Mouse (Mus musculus) C2C12 (cell line): ENCODE results near the gene Cdc42bpg. TPM values are rescaled to one million over a fixed set of nuclear protein-coding genes. Genes with fewer than 3 reads are reported as not detected.
A peak's percentile ranks its signal among the peaks of the same experiment; 100 is the strongest.

Experiments
- H3K27me3 ChIP-seq: one replicate; pipeline ENCODE4 v1.6.1; 2011; ENCODE audit not compliant: control insufficient read depth, insufficient read depth, insufficient read length
- H3K36me3 ChIP-seq: one replicate; pipeline ENCODE4 v1.6.1; 2011; ENCODE audit not compliant: control insufficient read depth, insufficient read depth
- H3K4me3 ChIP-seq: one replicate; pipeline ENCODE4 v1.5.1; 2011; ENCODE audit warnings: mild to moderate bottlenecking, control low read depth; ENCODE audit not compliant: poor library complexity, insufficient read depth, severe bottlenecking
- H3K79me2 ChIP-seq: one replicate; pipeline ENCODE4 v1.6.1; 2011; ENCODE audit not compliant: control insufficient read depth, insufficient read depth
- H3K79me3 ChIP-seq: one replicate; pipeline ENCODE4 v1.6.1; 2011; ENCODE audit warnings: low read depth, control low read depth
- H3ac ChIP-seq: one replicate; pipeline ENCODE3; 2011; ENCODE audit warnings: low read depth; ENCODE audit not compliant: control insufficient read depth, insufficient read length
- CEBPB ChIP-seq: IDR thresholded peaks from one replicate; pipeline ENCODE4 v1.6.1; 2011; ENCODE audit warnings: low read depth, mild to moderate bottlenecking, control low read depth, moderate library complexity
- CTCF ChIP-seq: IDR thresholded peaks from one replicate; pipeline ENCODE4 v1.5.1; 2011; ENCODE audit not compliant: control insufficient read depth, insufficient read depth, insufficient read length
- FOSL1 ChIP-seq: IDR thresholded peaks from one replicate; pipeline ENCODE4 v1.8.0; 2011; ENCODE audit warnings: mild to moderate bottlenecking, low read length; ENCODE audit not compliant: poor library complexity, insufficient read depth, severe bottlenecking
- MAX ChIP-seq: IDR thresholded peaks from one replicate; pipeline ENCODE4 v1.6.1; 2011; ENCODE audit warnings: mild to moderate bottlenecking, control low read depth
- MYOD1 ChIP-seq: IDR thresholded peaks from one replicate; pipeline ENCODE4 v1.6.1; 2011; ENCODE audit warnings: low read depth; ENCODE audit not compliant: control insufficient read depth, insufficient read length
- MYOG ChIP-seq: IDR thresholded peaks from one replicate; pipeline ENCODE4 v1.6.1; 2011; ENCODE audit not compliant: control insufficient read depth, insufficient read length; ENCODE audit errors: extremely low read depth
- USF1 ChIP-seq: IDR thresholded peaks from one replicate; pipeline ENCODE4 v1.6.1; 2011; ENCODE audit warnings: low read depth, mild to moderate bottlenecking, control low read depth, moderate library complexity
- polyA plus RNA-seq: library from polyadenylated mRNA; unstranded; fragments of >200 nt; fragmentation: generic; extraction: Trizol; gene quantifications from one replicate; pipeline ENCODE4 v1.2.1, GENCODE M21; 2012; ENCODE audit warnings: missing spikeins

Gene Cdc42bpg
- polyA plus RNA-seq, 1 experiment: 7.2 TPM

DNA sequence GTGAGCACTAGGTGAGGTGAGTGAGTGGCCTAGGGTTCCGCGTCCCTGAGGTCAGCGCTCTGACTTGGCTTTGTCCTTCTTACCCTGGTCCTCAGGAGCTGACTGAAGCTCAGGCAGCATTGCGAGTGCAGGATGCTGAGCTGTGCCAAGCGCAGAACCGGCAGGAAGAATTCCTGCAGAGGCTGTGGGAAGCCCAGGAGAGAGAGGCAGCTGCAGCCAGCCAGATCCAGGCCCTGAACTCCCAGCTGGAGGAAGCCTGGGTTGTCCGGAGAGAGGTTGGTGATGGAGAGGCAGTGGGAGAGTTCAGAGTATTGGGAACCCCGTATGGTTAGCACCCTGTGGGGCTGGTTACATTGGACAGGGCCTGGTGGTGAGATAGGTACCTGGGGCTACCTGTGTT lies 7.5 kb downstream of the Cdc42bpg start:
- Histone ChIP-seq H3K79me3 (no peaks in the 10 kb centered on the region), H3K79me2 (no peaks in the 10 kb centered on the region), H3K36me3 (no peaks in the 10 kb centered on the region), H3K27me3 (no peaks in the 10 kb centered on the region), H3K4me3 (no peak overlapping the region), H3ac (no peak overlapping the region)
- TF ChIP-seq MYOD1 (no peak), MAX (no peak), CTCF (no peak), FOSL1 (no peak), CEBPB (no peak), MYOG (no peak), USF1 (no peak)

DNA sequence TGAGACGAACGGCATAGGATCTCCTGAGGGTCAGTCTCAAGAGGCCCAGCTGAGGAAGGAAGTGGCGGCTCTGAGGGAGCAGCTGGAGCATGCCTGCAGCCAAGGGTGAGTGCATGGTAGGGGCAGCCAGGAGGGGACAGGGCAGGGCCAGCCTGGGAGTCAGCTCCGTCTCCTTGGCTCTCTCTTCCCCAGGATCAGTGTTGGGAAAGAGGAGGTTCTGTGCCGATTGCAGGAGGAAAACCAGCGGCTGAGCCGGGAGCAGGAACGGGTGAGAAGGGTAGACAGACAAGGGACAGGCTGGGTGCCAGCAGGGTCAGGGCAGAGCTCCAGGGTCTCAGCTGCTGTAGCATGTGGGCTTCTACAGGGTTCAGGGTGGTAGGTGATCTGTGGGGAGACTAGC lies 8.3 kb downstream of the Cdc42bpg start:
- H3K27me3 ChIP-seq: no peaks in the 10 kb centered on the region
- H3K4me3 ChIP-seq: no peak overlapping the region
- H3K36me3 ChIP-seq: no peaks in the 10 kb centered on the region
- no peaks in the 10 kb centered on the region for H3K79me2 ChIP-seq
- no peaks in the 10 kb centered on the region for H3K79me3 ChIP-seq
- H3ac ChIP-seq: no peak overlapping the region
- TF ChIP-seq MAX: no peak
- TF ChIP-seq MYOD1: no peak
- no peak for TF ChIP-seq CTCF
- no peak for TF ChIP-seq MYOG
- no peak for TF ChIP-seq USF1
- TF ChIP-seq CEBPB: no peak
- no peak for TF ChIP-seq FOSL1

DNA sequence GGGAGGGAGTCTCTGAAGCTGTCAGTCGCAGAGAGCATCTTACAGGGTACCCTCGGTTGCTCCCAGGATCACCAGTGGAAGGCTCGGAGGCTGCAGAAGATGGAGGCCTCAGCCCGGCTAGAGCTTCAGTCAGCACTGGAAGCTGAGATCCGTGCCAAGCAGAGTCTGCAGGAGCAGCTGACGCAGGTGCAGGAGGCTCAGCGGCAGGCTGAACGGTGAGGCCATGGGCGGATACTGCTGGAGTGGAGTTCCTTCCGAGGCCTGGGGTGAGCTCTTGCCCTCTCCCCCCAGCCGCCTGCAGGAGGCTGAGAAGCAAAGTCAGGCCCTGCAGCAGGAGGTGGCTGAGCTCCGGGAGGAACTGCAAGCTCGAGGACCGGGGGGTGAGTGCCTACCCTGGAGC lies 9.3 kb downstream of the Cdc42bpg start:
- TF ChIP-seq MYOG (no peak), MYOD1 (no peak), MAX (no peak), FOSL1 (no peak), USF1 (no peak), CTCF (no peak), CEBPB (no peak)
- H3K4me3 ChIP-seq: no peak overlapping the region
- no peak overlapping the region for H3ac ChIP-seq
- no peaks in the 10 kb centered on the region for H3K79me3 ChIP-seq
- no peaks in the 10 kb centered on the region for H3K36me3 ChIP-seq
- no peaks in the 10 kb centered on the region for H3K79me2 ChIP-seq
- H3K27me3 ChIP-seq: no peaks in the 10 kb centered on the region

DNA sequence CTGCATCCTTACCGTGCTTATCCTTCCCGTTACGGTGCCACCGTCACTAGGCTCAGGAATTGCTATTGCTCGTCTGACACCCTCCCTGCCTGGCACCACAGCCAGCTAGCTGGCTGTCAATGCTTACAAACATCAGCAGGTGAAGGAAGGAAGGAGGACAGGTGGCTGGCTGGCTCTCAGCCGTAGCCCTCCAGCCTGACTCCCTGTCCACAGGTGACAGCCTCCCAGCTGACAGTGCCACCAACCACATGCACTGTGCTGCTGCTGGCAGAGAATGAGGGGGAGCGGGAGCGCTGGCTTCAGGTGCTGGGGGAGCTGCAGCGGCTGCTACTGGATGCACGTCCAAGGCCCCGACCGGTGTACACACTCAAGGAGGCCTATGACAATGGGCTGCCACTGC lies 11.9 kb downstream of the Cdc42bpg start:
- H3K4me3 ChIP-seq: no peak overlapping the region
- H3ac ChIP-seq: no peak overlapping the region
- no peaks in the 10 kb centered on the region for H3K36me3 ChIP-seq
- H3K27me3 ChIP-seq: no peaks in the 10 kb centered on the region
- H3K79me3 ChIP-seq: no peaks in the 10 kb centered on the region
- TF ChIP-seq CTCF (no peak), MAX (no peak), CEBPB (no peak), FOSL1 (no peak), MYOD1 (no peak), MYOG (no peak), USF1 (no peak)
- H3K79me2 ChIP-seq: no peaks in the 10 kb centered on the region

DNA sequence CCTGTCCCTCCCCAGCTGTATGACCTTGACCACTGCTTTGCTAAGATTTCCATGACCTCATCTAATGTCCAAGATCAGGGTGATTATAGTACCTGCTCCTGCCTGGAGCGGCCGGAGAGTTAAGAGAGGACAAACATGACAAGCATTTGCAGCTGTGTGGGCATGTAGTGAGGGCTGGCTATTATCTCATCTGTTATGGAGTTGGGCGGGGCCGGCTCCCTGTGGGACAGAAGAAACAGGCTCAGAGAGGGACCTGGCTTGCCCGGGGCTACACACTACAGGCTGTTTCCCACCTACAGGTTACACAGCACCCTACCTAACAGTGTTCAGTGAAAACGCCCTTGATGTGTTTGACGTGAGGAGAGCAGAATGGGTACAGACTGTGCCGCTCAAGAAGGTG lies 15.1 kb downstream of the Cdc42bpg start:
- Histone ChIP-seq H3K79me2 (no peaks in the 10 kb centered on the region), H3K36me3 (no peaks in the 10 kb centered on the region), H3K79me3 (no peaks in the 10 kb centered on the region), H3K27me3 (no peaks in the 10 kb centered on the region), H3ac (no peak overlapping the region), H3K4me3 (no peak overlapping the region)
- no peak for TF ChIP-seq CTCF
- TF ChIP-seq CEBPB: no peak
- TF ChIP-seq MYOG: no peak
- no peak for TF ChIP-seq FOSL1
- no peak for TF ChIP-seq USF1

DNA sequence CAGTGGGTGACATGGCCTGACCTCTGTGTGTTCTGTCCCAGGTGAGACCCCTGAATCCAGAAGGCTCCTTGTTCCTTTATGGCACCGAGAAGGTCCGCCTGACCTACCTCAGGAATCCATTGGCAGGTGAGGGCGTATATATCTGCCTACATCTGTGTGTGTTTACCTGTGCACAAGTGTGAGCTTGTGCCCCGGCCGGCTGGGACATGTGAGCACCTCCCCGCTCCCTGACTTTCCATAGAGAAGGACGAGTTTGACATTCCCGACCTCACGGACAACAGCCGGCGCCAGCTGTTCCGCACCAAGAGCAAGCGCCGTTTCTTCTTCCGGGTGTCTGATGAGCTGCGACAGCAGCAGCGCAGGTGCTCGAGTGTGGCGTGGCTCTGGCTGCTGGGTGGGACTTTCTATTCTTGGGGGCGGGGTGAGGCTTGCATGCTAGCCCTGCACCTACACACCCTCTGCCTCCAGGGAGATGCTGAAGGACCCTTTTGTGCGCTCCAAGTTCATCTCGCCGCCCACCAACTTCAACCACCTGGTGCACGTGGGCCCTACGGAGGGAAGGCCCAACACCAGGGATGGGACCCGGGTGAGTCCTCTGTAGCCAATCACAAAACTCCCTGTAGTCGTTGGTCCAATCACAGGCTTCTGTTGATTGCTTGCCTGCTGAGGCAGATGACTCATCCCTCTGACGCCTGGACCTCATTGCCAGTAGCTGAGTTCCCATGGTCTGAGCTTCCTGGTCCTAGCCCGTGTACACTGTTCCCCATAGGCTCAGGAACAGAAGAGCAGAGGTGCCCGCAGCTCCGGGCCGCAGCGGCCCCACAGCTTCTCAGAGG lies 15.7 kb downstream of the Cdc42bpg start:
- TF ChIP-seq FOSL1 (no peak), CTCF (no peak), MAX (peak; percentile 95)
- Histone ChIP-seq H3K27me3 (no peaks in the 10 kb centered on the region), H3K36me3 (no peaks in the 10 kb centered on the region), H3K4me3 (no peak overlapping the region), H3K79me2 (no peaks in the 10 kb centered on the region), H3K79me3 (no peaks in the 10 kb centered on the region), H3ac (no peak overlapping the region)

DNA sequence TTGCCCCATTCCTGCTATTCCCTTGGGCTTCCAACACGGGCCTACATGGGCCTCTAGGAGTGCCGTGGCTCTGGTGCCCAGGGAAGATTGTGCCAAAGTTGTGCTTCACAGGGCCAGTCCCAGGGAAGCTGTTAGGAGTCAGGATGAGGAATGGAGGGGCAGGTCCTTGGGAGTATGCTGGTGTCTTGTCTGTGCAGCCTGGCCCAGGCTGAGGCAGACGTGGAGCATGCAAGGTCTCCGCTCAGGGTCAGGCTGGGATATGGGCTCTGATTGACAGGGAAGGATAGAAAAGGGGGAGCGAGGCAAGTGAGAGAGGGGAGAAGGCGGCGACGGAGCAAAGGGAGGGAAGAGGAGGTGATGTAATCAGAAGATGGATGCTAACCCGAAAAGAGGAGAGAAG lies 18.5 kb downstream of the Cdc42bpg start:
- H3K4me3 ChIP-seq: no peak overlapping the region
- TF ChIP-seq MYOG (no peak), MAX (no peak)
- H3K79me2 ChIP-seq: no peaks in the 10 kb centered on the region
- no peaks in the 10 kb centered on the region for H3K79me3 ChIP-seq
- no peak overlapping the region for H3ac ChIP-seq
- no peaks in the 10 kb centered on the region for H3K36me3 ChIP-seq
- no peaks in the 10 kb centered on the region for H3K27me3 ChIP-seq
